12 mouse cellular contexts compared by ENCODE assay signal in the genomic region with DNA sequence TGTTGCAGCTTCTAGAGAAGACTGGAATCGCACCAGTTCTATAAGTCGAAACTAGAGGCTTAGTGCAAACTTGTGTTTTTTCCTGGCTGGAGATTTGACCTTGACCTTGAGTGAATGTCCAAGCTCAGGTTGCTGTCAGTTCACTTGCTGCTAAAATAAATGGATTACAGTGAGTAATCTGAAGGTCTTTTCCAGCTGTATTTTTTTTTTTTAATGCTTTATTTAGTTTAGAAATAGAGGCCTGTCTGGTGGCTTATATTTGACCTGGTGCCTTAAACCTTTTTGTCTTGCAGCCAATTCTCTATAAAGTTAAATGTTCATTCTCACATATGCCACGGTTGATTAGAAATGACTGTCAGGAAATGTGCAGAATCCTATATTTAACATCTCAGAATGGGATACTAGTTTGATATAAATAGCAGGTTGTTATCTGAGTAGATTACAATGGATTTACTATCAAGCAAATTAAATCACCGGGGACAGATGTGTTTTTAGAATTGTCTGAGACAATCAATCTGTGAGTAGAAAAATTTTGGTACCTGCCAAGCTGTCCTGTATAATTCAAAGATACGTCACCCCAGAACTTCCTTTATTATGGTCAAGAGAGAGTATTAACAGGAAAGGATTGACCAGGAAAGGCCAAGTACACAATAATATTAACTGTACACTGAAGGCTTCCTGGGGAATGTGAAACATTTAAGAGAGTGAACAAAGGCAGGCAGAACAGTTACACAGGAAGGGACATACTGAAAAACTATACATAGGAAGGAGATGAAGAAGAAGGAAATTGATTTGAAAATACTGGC.
"Had no signal": no experiment of that assay in that cellular context is flagged by ENCODE, and none has a peak within 500 bp of the region (broad histone marks: within the 10 kb centered on the region; RNA-seq: fewer than 3 reads in every experiment).

No protein-coding gene starts in this region.

- ATAC-seq: intestine, embryonic 16.5 days; midbrain, embryonic 15.5 days had no signal

- DNase-seq: kidney, adult 9 months; left cerebral cortex, postnatal 4 days; lung, adult 2 months had no signal

- H3K36me3 ChIP-seq: liver, embryonic 15.5 days; midbrain, embryonic 15.5 days; neural tube, embryonic 12.5 days had no signal

- H3K27me3 ChIP-seq: liver, embryonic 15.5 days; megakaryocyte, embryonic 14.5 days; midbrain, embryonic 15.5 days; neural tube, embryonic 12.5 days had no signal

- H3K9me3 ChIP-seq: liver, embryonic 15.5 days; megakaryocyte, embryonic 14.5 days; midbrain, embryonic 15.5 days; neural tube, embryonic 12.5 days had no signal

- H3K9ac ChIP-seq: liver, embryonic 15.5 days; midbrain, embryonic 15.5 days; neural tube, embryonic 12.5 days had no signal

- H3K27ac ChIP-seq: liver, embryonic 15.5 days; macrophage; midbrain, embryonic 15.5 days; neural tube, embryonic 12.5 days; stomach, postnatal 0 days had no signal

- H3K4me3 ChIP-seq: liver, embryonic 15.5 days; megakaryocyte, embryonic 14.5 days; midbrain, embryonic 15.5 days; neural tube, embryonic 12.5 days had no signal

- H3K4me1 ChIP-seq: liver, embryonic 15.5 days; megakaryocyte, embryonic 14.5 days; midbrain, embryonic 15.5 days; neural tube, embryonic 12.5 days had no signal

- H3K4me2 ChIP-seq: liver, embryonic 11.5 days; liver, embryonic 15.5 days; midbrain, embryonic 11.5 days; midbrain, embryonic 15.5 days; neural tube, embryonic 12.5 days had no signal
